Mouse (Mus musculus): ENCODE data around the gene Ccdc12.

The Ccdc12 gene

DNA sequence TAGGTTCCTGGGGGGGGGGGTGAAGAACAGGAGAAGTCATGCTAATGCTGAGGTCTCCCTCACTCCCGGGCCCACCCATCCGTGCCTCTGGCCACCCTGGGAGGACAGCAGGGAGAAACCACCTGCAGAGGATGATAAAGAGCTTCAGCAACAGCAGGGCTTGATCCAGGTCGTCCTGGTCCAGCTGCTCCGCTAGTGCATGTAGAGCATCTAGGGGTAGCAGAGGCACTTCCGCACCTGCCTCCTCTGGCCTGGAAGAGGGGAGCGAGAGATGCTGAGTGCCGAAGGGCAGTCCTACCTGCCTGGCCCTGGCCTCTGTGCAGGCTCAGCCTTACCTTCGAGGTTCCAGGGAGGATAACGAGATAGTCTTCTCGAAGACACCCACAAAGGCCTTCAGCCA is 12.0 kb upstream of the Ccdc12 start:
- in situ Hi-C loops (cut with MboI) = no loop called here

DNA sequence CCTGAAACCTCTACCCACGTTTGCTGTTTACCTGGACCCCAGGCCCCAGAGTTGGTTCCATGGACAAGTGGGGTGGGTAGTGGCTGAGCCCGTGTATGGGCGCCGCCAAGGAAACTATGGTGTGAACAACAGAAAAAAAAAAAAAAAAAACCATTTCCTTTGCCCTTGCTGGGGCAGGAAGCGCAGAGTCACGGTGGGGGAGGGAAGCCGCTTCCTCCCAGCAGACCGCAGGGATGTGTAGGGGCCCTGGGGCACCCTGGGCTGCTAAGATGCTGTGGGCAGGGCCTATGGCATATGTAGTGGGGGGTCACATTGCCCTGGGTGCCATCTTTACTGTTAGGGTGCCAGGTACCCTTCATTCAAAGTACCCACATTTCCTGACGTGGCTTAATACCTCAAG is 11.1 kb upstream of the Ccdc12 start:
- in situ Hi-C loops (cut with MboI) = no loop called here

DNA sequence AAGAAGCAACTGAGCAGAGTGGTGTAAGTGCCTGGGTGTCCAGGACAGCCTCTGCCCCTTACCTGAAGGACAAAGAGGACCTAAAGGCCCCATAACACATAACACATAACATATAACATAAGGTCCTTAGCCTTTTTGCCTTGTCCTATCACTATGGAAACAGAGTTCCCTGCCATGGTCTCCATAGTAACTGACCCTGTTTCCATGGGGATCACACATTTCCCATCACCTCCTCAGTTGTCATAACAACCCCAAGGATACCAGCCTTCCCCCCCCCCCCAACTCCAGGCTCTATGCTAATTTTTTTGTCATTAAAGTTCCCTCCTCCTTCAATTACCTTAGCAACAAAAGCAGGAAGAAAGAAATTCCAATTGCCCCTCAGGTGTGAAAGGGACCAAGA is 6.5 kb upstream of the Ccdc12 start:
- in situ Hi-C loops (cut with MboI) = no loop called here

DNA sequence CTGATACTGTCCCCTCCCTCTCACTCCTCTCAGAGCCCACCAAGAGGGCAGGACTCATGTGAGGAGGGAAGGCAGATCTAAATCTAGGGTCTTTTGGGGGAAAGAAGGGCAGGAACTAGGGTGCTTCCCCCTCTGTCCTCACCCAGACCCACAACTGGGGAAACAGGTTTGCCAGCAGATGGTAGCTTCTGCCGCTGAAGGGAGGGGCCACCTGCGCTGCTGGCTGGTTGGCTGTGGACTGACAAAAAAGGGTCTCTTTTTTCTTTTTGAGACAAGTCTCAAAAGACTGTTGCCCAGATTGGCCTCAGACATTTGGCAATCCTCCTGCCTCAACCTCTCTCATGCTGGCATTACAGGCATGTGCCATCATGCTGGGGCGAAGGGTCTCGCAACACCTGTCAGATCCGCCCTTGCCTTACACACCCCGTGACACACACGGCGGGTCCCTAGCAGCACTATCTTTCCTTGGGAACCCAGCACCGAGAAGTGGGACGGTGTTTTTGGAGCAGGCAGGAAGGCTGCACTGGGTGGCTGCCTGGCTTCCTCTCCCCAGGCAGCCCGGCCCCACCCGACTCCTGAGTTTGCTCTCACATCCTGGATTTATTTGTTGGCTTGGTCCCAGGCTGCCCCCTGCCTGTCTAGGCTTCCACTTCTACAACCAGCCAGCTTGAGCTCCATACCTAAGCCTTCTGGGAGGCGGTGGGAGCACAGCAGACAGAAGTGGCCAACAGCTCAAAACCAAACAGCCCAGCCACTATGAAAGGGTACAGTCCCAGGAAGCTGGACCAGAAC is 4.2 kb upstream of the Ccdc12 start:
- in situ Hi-C loops (cut with MboI) = no loop called here

DNA sequence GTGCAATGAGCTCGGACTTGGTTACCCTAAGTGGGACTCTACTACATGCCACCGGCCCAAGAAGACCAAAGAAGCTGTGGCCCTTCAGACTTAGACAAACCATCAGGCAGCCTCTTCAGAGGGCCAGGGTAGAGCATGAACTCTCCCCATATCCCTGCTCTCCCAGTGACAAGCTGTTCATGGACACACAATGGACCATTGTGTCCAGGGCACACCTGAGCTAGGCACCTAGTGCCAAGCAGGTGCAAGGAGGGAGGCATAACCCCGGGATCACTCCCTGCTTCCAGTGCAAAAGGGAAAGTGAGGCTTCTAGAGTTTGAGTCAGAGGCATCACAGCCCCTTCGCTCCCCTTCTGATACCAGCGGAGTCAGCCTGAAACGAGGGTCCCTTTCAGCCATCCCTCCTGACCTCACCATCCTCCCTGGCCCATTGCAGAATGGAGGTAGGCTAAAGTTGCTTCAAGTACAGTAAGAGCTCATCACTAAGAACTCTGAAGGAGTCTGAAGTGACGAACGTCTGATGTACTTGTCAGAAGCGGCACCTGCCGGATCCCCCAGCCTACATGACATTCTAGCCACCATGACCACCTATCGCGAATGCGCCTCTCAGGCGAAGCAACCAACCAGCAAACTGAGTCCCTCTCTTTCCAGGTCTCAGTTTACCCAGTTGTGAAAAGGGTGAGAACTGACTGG is 3.2 kb upstream of the Ccdc12 start:
- in situ Hi-C loops (cut with MboI) = no loop called here

DNA sequence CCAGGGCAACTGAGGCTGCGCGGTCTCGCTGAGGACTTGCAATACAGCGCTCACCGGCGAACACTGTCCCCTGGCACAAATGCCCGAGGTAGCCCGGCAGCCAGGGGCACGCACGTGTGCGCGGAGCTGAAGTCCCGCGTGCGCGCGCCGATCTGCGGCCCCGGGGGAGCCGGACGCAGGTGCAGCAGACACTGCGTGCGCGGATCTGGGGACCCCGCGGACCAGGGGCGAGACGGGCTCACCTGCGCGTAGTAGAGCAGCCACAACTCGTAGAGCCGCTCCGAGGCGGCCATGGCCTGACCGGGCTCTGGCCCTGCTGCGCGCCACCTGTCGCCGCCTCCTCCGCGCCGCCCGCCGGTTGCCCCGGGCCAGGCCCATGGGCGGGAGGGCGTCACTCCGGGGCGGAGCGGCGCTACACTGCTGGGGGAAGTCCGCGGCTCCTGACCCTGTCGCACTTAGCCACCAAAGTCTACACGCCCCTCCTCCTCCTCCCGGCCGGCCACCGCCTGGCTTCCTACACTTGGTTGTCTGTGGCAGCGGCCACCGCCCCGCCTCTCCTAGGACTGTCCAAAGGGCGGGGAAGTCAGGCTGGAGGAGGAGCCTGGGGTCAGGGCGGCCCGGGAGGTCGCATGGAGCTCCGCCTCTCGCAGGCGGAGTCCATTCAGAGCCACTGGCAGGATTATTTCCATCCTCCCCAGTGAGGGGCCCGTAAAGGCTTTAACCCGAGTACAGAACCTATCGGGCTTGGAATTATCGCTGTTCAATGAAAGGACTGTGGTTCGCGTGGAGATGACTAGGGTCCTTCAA is 2.4 kb upstream of the Ccdc12 start, which contains the start of gene Nbeal2:
Gene Nbeal2 (minus strand): TSS at position 507 of the 807 bp plus-strand sequence.
- in situ Hi-C loops (cut with MboI) = no loop called here

DNA sequence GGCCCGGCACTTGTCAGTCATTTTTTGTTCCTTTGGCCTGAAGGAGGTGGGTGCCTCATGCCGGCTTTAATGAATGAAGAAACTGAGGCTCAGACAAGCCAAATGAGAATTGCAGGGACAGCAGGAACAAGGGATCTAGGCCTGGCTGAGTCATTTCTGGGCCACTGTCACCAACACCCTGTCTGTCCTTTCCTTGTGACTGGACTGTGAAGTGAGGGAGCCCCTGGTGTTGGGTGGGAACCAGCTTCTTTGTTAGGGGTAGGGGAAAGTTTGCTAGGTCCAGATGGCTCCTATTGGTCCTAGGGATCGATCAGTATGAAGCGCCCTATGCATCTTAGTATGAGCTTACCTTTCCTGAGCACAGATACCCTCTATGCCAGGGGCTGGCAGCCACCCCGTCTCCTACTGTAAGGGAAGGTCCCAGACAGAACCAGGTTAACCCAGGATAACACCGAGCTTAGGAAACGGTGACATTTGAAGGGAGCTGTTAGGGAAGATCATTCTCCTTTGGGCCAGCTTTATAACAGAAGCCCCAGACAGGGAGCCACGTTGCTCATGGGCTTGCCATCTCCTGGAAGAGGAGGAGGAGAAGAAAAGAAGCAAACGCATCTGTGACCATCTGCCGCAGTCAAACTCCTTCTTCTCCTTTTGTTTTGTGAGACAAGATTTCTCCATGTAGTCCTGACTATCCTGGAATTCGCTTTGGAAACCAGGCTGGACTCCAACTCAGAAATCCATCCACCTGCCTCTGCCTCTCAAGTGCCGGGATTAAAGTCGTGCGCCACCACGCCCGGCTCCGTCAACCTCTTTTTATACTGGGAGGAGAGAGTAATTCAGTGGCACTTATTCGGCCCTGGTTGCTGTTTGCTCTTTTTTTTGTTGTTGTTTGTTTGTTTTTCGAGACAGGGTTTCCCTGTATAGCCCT is 1.3 kb upstream of the Ccdc12 start:
- in situ Hi-C loops (cut with MboI) = no loop called here

DNA sequence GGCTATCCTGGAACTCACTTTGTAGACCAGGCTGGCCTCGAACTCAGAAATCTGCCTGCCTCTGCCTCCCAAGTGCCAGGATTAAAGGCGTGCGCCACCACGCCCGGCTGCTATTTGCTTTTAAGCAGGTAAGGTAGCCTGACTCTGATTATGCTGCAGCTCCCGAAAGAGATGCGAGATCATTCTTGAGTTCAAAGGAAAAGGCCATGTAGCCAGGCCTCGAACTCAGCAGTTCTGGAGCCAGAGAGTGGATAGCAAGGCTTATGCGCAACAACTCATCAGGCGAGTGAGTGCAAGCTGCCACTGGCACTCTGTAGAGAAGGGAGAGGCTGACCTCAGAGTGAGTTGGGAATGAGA is 674 bp upstream of the Ccdc12 start:
- in situ Hi-C loops (cut with MboI) = no loop called here

DNA sequence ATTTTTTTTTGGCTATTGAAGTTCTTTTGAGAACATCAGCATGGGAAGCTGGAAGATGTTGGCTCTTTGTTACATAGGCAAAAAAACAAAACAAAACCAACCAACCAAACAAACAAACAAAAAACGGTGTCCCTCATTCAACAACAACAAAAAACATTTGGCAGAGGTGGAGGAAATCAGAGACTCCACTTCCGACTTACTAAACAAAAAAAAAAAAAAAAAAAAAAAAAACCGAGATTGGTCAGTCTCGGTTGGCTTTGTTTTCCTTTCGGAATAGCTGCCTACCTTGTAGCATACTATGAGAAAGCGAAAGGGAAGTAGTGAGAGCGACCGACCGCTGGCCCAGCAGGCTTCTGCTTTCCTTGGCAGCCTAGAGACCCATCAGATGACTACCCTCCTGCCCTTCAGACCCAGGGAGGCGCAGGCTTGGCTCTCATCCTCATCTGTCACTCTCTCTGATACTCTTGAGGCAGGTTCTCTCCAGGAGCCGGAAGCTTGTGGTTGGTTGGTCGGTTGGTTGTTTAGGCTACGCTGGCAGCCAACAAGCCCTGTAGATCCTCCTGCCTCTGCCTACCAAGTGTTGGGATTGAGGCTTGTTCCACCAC is 1.3 kb downstream of the Ccdc12 start:
- in situ Hi-C loops (cut with MboI) = no loop called here

DNA sequence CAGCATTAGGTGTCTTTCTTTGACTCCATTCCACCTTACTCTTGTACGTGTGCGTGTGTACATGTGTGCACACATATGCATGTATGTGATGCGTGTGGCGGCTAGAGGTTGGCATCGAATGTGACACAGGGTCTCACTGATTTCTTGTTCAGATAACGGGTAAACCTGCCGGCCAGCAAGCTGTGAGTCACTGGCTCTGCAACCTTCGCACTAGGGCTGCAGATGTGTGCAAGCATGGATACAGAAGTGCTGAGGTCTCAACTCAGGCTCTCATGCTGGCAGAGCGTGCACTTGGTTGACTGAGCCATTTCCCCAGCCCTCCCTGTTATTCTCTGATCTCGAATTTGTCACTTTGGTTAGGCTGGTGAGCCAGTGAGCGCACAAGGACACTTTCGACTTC is 3.2 kb downstream of the Ccdc12 start:
- in situ Hi-C loops (cut with MboI) = no loop called here

DNA sequence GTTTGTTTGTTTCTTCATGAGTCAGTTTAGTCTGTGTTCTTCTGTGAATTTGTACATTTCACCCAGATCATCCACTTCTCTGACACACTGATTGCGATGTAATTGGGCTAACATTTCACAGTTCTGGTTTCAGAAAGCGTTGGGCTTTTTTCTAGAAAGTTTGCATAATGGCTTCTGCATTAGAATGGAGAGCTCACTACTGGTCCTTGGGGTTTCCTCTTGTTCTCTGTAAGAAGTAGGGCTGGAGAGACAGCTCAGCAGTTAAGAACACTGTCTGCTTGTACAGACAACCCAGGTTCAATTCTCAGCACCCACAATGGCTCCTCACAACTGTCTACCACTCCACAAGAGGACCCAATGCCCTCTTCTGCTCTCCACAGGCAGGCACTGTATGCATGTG is 3.9 kb downstream of the Ccdc12 start:
- in situ Hi-C loops (cut with MboI) = no loop called here

DNA sequence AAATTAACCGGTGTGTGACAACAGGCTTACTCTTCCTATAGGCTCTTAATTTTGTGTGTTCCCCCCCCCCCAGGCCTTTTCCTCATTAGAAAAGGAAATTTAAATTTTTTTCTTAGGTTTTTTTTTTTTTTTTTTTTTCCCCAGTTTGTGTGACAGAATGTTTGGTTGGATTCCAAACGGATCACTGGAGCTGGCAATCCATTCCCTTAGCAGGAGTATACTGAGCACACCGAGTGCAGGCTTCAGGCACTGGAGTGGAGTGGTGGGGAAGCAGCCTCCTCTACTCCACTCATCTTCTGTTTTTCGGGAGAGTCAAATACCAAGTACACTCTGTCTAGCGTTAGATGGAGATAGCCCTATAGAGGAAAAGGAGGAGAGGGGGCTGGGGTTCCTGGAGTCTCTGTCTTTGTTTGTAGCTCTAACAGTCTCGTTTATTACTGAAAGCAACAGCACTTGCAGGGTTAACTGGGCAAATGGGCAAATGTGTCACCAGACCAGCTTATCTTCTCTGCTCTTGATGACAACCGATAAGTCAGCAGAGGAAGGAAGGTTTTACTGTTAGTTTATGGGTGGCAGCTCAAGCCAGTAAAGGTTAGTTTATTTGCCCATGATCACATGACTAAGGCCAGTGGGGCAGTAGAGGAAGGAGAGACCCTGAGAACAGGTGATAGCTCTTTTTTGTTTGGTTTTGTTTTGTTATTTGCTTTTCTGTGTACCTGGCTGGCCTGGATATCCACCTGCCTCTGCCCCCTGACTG is 4.7 kb downstream of the Ccdc12 start:
- in situ Hi-C loops (cut with MboI) = no loop called here

DNA sequence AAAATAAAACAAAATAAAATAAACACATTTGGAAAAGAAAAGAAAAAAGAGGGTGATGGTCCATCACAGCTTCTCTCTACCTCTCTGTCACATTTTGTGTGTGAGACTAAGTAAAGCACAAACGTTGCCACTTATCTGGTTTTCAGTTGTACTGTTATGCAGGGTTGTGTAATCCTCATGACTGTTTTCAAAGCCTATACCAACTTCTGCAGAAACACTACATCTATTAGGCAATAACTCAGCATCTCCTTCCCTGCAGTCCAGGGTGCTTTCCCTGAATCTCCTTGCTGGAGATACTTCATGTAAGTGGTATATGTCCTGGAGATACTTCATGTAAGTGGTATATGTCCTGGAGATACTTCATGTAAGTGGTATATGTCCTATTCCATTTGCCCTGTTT is 6.5 kb downstream of the Ccdc12 start:
- in situ Hi-C loops (cut with MboI) = no loop called here

DNA sequence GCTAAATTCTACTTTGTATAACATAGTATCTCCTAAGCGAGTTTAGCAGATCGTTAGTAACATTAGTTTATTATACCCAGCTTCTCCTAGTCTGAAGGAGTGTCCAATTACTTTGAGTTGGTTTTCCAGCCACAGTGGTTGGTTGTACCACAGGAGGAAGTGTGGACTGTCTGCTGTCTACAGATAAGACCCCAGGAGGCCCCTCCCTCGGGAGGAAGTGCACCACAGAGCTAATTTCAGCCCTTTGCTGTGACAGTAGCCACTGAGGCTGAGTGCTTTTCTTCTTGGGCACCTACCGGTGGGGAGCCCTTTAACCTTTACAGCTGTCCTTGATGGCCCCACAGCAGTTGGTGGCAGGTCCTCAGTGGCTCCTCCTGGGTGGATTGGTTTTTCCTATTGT is 9.6 kb downstream of the Ccdc12 start:
- in situ Hi-C loops (cut with MboI) = no loop called here

DNA sequence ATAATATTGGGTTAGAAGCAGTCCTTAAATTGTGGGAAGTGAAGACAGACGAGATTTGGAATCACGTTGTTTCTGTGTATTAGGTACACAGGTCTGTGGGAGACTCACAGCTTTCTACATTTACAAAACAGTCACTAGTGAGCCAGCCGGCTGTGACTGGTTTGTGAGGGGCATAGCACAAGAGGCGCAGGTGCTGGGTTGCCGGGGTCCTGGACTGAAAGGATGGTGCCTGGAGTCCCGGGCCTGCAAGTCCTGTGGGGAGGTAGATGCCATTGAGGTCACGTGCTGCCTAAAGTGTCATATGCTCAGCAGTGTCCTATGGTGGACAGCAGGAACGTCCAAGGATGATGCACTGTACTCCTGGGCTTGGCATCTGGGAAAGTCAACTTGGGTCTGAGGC is 10.1 kb downstream of the Ccdc12 start:
- in situ Hi-C loops (cut with MboI) = no loop called here

DNA sequence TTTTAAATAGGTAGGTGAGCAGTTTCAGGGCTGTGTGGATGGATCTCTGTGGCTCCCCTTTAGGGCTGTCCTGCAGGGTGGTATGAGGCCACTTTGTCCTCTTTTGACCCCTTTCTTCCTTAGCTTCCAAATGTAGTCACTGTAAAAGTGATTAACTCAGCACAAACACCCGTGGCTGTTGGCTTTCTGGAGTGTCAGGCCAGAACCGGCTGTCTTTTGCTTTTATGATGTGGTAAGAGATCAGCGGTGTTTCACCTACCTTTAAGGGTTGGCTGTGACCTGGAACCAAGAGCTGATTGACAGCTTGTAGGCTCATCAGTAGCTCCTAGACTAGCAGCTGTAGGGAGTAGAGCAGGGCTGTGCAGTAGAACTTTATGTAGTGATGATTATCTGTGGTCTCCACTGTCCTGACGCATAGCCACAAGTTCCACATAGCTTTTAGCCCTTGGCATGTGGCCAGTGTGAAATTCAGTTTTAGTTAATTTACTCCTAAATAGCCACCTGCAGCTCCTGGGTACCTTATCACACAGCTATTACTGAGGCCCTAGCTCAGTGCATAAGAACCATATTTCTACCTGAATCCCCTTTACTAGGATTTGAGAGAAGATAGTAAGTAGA is 11.0 kb downstream of the Ccdc12 start:
- in situ Hi-C loops (cut with MboI) = no loop called here

DNA sequence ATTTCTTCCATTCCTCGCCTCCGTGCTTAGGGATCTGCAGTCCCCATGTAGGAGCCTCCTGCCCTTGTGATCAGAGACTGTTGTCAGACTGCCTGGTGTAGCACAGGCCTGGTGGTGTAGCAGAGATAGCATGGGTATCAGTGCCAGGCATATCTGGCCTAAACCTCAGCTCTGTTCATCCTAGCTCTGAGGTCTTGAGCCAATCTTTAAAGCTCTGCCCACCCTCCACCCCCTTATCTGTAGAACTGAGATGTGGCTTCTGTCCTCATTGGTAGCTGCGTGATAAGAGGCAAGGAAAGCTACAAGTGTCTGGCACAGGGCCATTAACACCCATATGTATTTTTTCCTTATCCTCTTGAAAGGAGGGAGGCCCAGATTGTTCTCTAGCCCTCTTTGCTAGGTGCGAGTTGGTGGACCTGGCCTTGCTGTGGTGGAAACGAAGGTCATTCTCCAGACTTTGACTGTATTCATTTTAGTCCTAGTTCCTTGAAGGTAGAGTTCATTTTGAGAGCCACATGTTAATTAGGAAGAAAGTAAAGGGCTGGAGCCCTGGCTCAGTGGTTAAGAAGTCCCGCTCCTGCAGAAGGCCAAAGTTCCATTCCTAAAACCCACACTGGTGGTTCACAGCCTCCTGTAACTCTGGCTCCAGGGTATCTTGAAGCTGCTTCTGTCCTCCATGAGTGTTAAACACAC is 12.4 kb downstream of the Ccdc12 start:
- in situ Hi-C loops (cut with MboI) = no loop called here

DNA sequence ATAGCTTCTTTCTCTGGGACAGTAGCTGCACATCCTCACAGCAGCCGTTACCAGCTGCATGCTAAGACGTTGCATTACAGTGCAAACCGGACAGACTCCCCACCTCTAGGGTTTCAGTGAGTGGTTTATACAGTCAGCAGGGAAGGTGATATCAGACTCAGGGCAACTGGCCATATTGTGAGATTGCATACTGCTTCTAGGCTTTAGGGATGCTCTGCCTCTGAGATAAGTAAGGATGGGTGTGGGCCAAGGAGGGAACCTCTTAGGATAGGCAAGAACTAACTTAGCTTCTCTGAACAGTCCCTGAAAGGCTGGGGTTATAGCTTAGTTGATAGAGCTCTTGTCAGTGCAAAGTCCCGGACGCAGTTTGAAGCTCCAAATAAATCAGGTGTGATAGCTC is 13.5 kb downstream of the Ccdc12 start:
- in situ Hi-C loops (cut with MboI) = no loop called here

DNA sequence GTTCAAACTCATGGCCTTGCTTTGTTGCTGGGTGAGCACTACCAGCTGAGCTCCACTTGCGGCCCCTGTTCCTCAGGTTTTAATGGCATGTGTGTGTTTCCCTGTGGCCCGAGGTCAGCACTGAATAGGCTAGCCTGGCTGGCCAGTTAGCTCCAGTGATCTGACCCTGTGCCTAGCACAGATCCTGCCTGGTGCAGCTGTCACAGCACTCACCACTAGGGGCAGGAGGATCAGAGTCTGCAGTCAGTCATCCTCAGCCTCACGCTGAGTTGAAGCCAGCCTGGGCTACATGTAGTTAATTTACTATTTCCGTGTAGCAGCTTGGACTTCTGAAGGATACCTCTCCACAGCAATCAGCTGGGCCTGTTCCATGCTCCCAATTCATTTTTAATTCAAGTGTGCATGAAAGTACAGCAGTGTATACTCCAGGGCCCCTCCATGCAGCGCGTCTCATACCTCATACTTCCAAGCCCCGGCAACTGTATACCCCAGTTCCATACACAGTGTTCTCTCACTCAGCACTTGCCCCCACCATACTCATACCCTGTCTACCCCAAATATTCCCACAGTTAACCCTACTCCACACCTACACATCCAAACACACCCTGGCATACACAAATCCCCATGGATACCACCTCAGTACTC is 16.3 kb downstream of the Ccdc12 start:
- in situ Hi-C loops (cut with MboI) = no loop called here
